Mouse (Mus musculus): ENCODE measurements at regions not wholly inside any gene's neighbourhood (a gene's known extent, or its start where the extent isn't known, plus 50 kb on each side); places are given as distances from the start of the nearest gene placed in this dataset.

GRCm38 (mm10) chr16:8951156-8951899, 121.4 kb downstream of the 1810013L24Rik start:
- 77% methylated on average over 6 of the region's 6 CpGs for WGBS
- Histone ChIP-seq H3K36me3 (no peaks in the 10 kb centered on the region), H3K9ac (replicated peaks) (no peak overlapping the region), H3K4me3 (replicated peaks) (no peak overlapping the region), H3K27me3 (no peaks in the 10 kb centered on the region), H3K4me2 (no peak overlapping the region), H3K4me1 (replicated peaks) (no peaks in the 10 kb centered on the region; the same call in 1 of the 2 replicates), H3K27ac (no peak overlapping the region), H3K9me3 (0 out of 2 replicates have a peak, but pooled peaks cover 3% of the 10 kb centered on the region)
- no peak for ATAC-seq (ENCODE audit: insufficient number of reproducible peaks, insufficient read depth, low FRiP score, low TSS enrichment, low read depth)

GRCm38 (mm10) chr16:8961739-8962138, 131.8 kb downstream of the 1810013L24Rik start:
- H3K9ac ChIP-seq (replicated peaks), result no peak overlapping the region
- ATAC-seq (ENCODE audit: insufficient number of reproducible peaks, insufficient read depth, low FRiP score, low TSS enrichment, low read depth), result no peak
- no peak overlapping the region for H3K27ac ChIP-seq
- H3K4me3 ChIP-seq (replicated peaks), result no peak overlapping the region
- H3K36me3 ChIP-seq, result no peaks in the 10 kb centered on the region
- 85% methylated on average over 10 of the region's 10 CpGs for WGBS
- H3K27me3 ChIP-seq, result no peaks in the 10 kb centered on the region
- no peaks in the 10 kb centered on the region for H3K4me1 ChIP-seq (replicated peaks)
- H3K9me3 ChIP-seq, result no peaks in the 10 kb centered on the region
- no peak overlapping the region for H3K4me2 ChIP-seq

GRCm38 (mm10) chr16:8993521-8994250, 163.8 kb downstream of the 1810013L24Rik start:
- no peaks in the 10 kb centered on the region for H3K4me1 ChIP-seq (replicated peaks)
- ATAC-seq (ENCODE audit: insufficient number of reproducible peaks, insufficient read depth, low FRiP score, low TSS enrichment, low read depth), result no peak
- H3K9me3 ChIP-seq, result no peaks in the 10 kb centered on the region
- no peaks in the 10 kb centered on the region for H3K36me3 ChIP-seq
- 89% methylated on average over 7 of the region's 7 CpGs for WGBS
- no peak overlapping the region for H3K9ac ChIP-seq (replicated peaks)
- H3K4me3 ChIP-seq (replicated peaks), result no peak overlapping the region
- no peak overlapping the region for H3K27ac ChIP-seq
- H3K27me3 ChIP-seq, result no peaks in the 10 kb centered on the region
- no peak overlapping the region for H3K4me2 ChIP-seq

- Histone ChIP-seq H3K4me2 (no peak overlapping the region), H3K27ac (no peak overlapping the region), H3K9me3 (no peaks in the 10 kb centered on the region), H3K4me3 (replicated peaks) (no peak overlapping the region), H3K36me3 (no peaks in the 10 kb centered on the region), H3K27me3 (no peaks in the 10 kb centered on the region), H3K4me1 (replicated peaks) (no peaks in the 10 kb centered on the region), H3K9ac (replicated peaks) (no peak overlapping the region)
- WGBS, result 91% methylated on average over 1 of the region's 1 CpGs
- no peak for ATAC-seq (ENCODE audit: insufficient number of reproducible peaks, insufficient read depth, low FRiP score, low TSS enrichment, low read depth)
Observed at GRCm38 (mm10) chr16:8994521-8994920, 164.6 kb downstream of the 1810013L24Rik start.

DNA sequence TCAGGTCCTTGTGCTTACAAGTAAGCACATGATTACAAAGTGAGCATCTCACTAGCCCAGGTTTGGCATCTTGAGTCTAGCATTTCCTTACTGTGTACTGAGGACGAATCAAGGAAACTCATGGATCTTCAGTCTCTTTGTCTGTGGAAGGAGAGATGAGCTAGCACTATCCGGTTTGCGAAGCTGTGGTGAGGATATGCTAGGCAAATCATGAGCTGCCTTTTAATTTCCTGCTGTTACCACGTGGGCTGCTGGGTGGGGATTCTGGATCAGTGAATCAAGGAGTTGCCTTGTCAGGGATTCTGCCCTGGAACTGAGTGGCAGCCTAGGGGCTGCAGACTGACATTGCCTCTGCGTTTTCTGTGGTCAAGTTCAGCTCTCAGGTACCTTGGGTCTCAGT, 167.3 kb downstream of the 1810013L24Rik start:
- Histone ChIP-seq H3K4me3 (replicated peaks) (no peak overlapping the region), H3K4me2 (no peak overlapping the region), H3K9ac (replicated peaks) (no peak overlapping the region), H3K27me3 (no peaks in the 10 kb centered on the region), H3K27ac (no peak overlapping the region), H3K36me3 (no peaks in the 10 kb centered on the region), H3K4me1 (replicated peaks) (no peaks in the 10 kb centered on the region), H3K9me3 (no peaks in the 10 kb centered on the region)
- 83% methylated on average over 5 of the region's 5 CpGs for WGBS
- no peak for ATAC-seq (ENCODE audit: insufficient number of reproducible peaks, insufficient read depth, low FRiP score, low TSS enrichment, low read depth)

DNA sequence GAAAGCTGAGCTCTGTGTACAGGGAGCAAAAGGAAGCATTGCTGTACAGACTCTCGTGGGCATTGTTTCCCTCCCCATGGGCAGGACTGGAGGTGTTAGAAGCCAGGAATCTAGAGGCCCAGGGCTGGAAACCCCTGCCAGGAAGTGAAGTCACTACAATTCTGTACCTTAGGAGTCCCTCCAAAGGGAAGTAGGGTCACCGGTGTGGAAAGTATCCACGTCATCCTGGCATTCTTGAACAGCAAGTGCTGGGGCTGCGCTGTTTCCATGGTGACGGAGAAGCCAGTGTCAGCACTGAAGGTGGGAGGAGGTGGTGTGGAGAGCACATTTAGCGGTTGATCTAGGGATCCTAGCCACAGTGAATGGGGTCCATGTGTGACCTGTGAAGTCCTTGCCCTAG, 174.1 kb downstream of the 1810013L24Rik start:
- Histone ChIP-seq H3K4me1 (replicated peaks) (no peaks in the 10 kb centered on the region), H3K36me3 (no peaks in the 10 kb centered on the region), H3K4me2 (no peak overlapping the region), H3K4me3 (replicated peaks) (no peak overlapping the region), H3K9me3 (no peaks in the 10 kb centered on the region), H3K9ac (replicated peaks) (no peak overlapping the region), H3K27me3 (no peaks in the 10 kb centered on the region), H3K27ac (no peak overlapping the region)
- no peak for ATAC-seq (ENCODE audit: insufficient number of reproducible peaks, insufficient read depth, low FRiP score, low TSS enrichment, low read depth)
- 47% methylated on average over 6 of the region's 6 CpGs for WGBS

GRCm38 (mm10) chr16:9005933-9006332, 176.0 kb downstream of the 1810013L24Rik start:
- Histone ChIP-seq H3K27me3 (no peaks in the 10 kb centered on the region; the same call in 1 of the 2 replicates), H3K9me3 (no peaks in the 10 kb centered on the region), H3K4me1 (replicated peaks) (no peaks in the 10 kb centered on the region), H3K9ac (replicated peaks) (no peak overlapping the region), H3K36me3 (no peaks in the 10 kb centered on the region), H3K4me2 (no peak overlapping the region), H3K4me3 (replicated peaks) (no peak overlapping the region), H3K27ac (no peak overlapping the region)
- 32% methylated on average over 5 of the region's 5 CpGs for WGBS
- ATAC-seq (ENCODE audit: insufficient number of reproducible peaks, insufficient read depth, low FRiP score, low TSS enrichment, low read depth), result no peak

DNA sequence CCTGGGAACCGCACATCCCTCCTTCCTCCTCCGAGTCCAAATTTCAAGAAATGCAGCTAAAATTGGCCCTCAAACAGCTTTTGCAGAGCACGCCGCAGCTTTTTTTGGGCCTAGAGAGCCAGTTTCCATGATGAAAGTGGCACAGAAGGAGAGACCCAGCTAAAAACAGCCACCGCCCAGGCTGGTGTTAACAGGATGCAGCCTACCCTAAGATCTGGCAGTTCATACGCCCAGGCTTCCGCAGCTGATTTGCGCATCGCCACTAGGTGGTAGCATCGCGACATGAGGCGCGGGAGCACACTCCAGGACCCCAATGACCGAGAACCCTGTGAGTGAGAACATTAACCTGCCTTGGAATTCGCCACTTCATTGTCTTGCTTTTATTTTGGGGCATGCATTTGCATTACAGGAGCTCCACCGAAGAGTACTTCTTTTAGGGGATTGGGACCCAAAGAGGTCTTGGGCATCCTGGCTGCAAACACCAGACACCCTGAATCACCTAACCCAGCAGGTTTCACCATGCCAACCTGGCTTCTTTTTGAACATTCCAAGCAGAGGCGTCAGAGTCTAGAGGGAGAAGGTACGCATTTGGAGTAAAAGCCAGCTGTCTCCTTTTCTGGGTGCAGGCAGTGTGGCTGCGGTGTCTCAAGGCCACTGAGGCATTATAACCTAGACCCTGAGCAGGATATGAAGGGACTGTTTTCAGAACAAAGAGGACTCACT, 179.6 kb downstream of the 1810013L24Rik start:
- ATAC-seq (ENCODE audit: insufficient number of reproducible peaks, insufficient read depth, low FRiP score, low TSS enrichment, low read depth), result no peak
- Histone ChIP-seq H3K4me2 (no peak overlapping the region), H3K9me3 (no peaks in the 10 kb centered on the region), H3K4me1 (replicated peaks) (no peaks in the 10 kb centered on the region), H3K9ac (replicated peaks) (no peak overlapping the region), H3K4me3 (replicated peaks) (no peak overlapping the region), H3K27ac (no peak overlapping the region), H3K36me3 (no peaks in the 10 kb centered on the region), H3K27me3 (no peaks in the 10 kb centered on the region; the same call in none of the 2 replicates)
- WGBS, result 23% methylated on average over 19 of the region's 19 CpGs

GRCm38 (mm10) chr16:9011077-9011476, 181.2 kb downstream of the 1810013L24Rik start:
- Histone ChIP-seq H3K27ac (no peak overlapping the region), H3K4me3 (replicated peaks) (no peak overlapping the region), H3K9ac (replicated peaks) (no peak overlapping the region), H3K4me1 (replicated peaks) (no peaks in the 10 kb centered on the region), H3K36me3 (no peaks in the 10 kb centered on the region), H3K27me3 (no peaks in the 10 kb centered on the region; the same call in none of the 2 replicates), H3K9me3 (no peaks in the 10 kb centered on the region), H3K4me2 (no peak overlapping the region)
- 75% methylated on average over 1 of the region's 1 CpGs for WGBS
- no peak for ATAC-seq (ENCODE audit: insufficient number of reproducible peaks, insufficient read depth, low FRiP score, low TSS enrichment, low read depth)

DNA sequence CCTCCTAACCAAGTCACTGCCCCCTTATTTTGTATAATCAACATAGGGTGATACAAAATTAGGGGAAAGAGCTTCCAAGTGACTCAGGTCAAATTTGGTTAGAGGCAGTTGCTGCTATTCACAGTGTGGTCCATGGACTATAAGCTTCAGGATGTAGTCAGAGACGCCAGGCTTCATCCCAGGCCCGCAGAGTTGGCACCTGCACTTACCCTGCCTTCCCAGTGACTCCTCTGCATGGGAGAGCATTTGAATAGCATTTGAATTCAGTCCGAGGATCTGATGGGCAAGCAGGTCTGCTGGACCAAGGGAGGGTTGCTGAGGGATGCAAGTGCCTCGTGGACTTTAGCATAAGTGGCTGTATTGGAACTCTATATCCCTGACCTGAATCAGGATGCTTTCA, 181.8 kb downstream of the 1810013L24Rik start:
- H3K4me2 ChIP-seq, result no peak overlapping the region
- H3K9me3 ChIP-seq, result no peaks in the 10 kb centered on the region
- H3K27ac ChIP-seq, result no peak overlapping the region
- no peaks in the 10 kb centered on the region; the same call in none of the 2 replicates for H3K27me3 ChIP-seq
- 67% methylated on average over 4 of the region's 4 CpGs for WGBS
- H3K4me1 ChIP-seq (replicated peaks), result no peaks in the 10 kb centered on the region
- H3K9ac ChIP-seq (replicated peaks), result no peak overlapping the region
- no peak for ATAC-seq (ENCODE audit: insufficient number of reproducible peaks, insufficient read depth, low FRiP score, low TSS enrichment, low read depth)
- no peak overlapping the region for H3K4me3 ChIP-seq (replicated peaks)
- H3K36me3 ChIP-seq, result no peaks in the 10 kb centered on the region

- no peak overlapping the region for H3K4me2 ChIP-seq
- H3K27me3 ChIP-seq, result no peaks in the 10 kb centered on the region; the same call in 1 of the 2 replicates
- H3K4me3 ChIP-seq (replicated peaks), result no peak overlapping the region
- no peaks in the 10 kb centered on the region for H3K9me3 ChIP-seq
- no peak overlapping the region for H3K9ac ChIP-seq (replicated peaks)
- H3K27ac ChIP-seq, result no peak overlapping the region
- no peak for ATAC-seq (ENCODE audit: insufficient number of reproducible peaks, insufficient read depth, low FRiP score, low TSS enrichment, low read depth)
- no peaks in the 10 kb centered on the region for H3K36me3 ChIP-seq
- WGBS, result 72% methylated on average over 13 of the region's 13 CpGs
- no peaks in the 10 kb centered on the region for H3K4me1 ChIP-seq (replicated peaks)
Observed at GRCm38 (mm10) chr16:9016040-9016761, 186.3 kb downstream of the 1810013L24Rik start.

Data from limb, embryonic 12.5 days (tissue).